Mouse (Mus musculus) splenic B cell, adult 2 months (primary cell): ENCODE measurements around the gene Acot7.

Experiments used
- DNase-seq: peaks from one replicate; pipeline ENCODE4 v3.0.0-alpha.2; 2011; ENCODE audit warnings: low read depth, low spot score
- H3K27me3 ChIP-seq: 2 replicates; pipeline ENCODE4 v1.6.1; 2012; ENCODE audit warnings: mild to moderate bottlenecking, low read length, moderate library complexity, mixed read lengths; ENCODE audit not compliant: control insufficient read depth, poor library complexity, insufficient read depth, severe bottlenecking
- H3K36me3 ChIP-seq: 2 replicates; pipeline ENCODE4 v1.6.1; 2012; ENCODE audit warnings: mild to moderate bottlenecking, low read length, moderate library complexity, mixed read lengths; ENCODE audit not compliant: control insufficient read depth, poor library complexity, insufficient read depth, severe bottlenecking

Gene Acot7

DNA sequence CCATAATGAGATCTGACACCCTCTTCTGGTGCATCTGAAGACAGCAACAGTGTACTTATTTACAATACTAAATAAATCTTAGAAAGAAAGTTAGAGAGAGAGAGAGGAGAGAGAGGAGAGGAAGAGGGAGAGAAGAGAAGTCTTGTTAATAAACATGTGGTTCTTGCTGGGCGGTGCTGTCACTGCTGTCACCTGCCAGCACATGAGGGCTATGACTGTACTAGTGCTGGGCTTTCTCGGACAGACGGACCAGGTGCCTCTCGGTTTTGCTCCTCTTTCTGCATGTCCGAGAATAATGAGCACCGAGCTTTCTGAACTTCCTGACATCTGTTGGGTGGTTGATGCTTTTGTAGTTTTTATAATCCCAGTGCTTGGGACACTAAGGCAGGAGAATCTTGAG, 72.7 kb downstream of the Acot7 start:
- no peak for DNase-seq
- Histone ChIP-seq H3K27me3 (no peaks in the 10 kb centered on the region), H3K36me3 (no peaks in the 10 kb centered on the region)

DNA sequence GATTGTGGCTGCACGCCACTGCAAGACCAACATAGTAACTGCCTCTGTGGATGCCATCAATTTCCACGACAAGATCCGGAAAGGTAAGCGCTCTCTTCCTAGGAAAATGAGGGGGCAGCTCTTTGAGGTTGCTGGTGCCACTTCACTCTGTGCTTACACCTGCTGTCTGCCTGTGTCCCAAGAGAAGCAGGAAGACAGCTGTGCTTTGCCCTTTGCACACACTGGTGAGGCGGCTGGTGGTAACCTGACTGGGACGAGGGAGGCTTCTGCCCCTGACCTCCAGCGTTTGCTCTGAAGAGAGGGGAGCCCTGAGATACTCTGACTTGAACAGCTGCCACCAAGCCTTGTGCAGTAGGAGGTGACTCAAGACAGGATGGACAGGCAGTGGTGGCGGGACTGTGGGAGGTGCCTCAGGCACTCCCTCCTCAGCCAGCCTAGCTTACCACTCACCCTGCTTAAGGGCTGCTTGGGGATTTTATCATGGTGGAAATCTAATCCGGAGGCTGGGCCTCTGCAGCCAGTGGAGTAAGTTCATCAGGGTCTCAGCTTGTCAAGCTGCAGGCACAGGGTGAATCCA, 75.3 kb downstream of the Acot7 start:
- Histone ChIP-seq H3K27me3 (no peaks in the 10 kb centered on the region), H3K36me3 (no peaks in the 10 kb centered on the region)
- DNase-seq = no peak

DNA sequence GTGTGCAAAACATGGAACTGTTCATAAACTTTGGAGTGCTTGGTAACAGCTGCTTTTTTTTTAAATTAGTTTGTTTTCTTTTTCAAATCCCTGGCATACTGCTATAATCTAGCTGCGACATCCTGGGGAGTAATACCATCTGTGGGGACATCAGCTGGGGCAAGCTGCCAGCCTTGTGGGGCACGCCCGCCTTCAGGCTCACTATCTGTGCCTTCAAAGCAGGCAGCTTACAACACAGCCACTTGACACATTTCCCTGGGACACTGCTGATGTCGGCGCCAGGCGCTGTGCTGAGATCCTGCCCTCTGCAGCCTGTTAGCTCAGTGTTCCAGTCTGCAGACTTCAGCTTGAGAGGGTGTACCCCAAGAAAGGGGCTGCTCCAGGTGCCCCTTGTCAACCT, 79.1 kb downstream of the Acot7 start:
- Histone ChIP-seq H3K27me3 (no peaks in the 10 kb centered on the region), H3K36me3 (no peaks in the 10 kb centered on the region)
- no peak for DNase-seq

DNA sequence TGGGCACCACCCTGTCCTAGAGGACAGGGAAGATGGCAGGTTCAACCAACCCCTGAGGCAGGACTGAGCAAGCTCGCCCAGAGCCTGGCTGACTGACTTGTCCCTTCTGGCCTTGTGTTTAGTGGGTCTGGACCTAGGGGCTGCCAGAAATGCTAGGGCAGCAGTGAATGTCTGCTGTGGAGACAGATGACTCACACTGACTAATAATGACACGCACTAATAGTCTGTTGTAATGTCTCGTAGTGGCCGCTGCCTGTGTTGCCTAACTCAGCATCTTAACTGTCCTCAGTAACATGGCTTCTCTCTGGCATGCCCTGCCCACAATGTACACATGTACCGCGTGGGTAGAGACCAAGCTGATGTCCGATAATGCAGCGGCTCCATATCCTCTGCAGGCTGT, 82.5 kb downstream of the Acot7 start:
- DNase-seq = no peak
- H3K27me3 ChIP-seq = no peaks in the 10 kb centered on the region
- H3K36me3 ChIP-seq = no peaks in the 10 kb centered on the region

DNA sequence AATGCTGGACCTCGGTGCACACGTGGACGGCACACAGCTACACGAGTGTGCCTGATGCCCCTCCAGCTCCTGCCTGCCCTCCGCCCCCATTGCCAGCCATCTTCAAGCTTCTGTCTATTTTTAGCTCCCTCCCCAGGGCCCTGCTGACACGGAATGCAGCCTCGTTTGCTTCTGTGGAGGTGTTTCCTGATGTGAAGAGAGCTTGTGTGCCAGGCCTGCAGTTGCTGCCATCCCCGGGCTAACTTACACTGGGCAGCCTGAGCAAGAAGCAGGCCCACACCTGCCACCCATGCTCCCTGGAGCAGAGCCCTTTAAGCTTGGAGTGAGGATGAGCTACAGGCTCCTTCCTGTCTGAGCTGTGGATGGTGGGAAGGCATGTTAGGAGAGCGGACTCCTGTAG, 84.3 kb downstream of the Acot7 start:
- no peaks in the 10 kb centered on the region for H3K27me3 ChIP-seq
- no peaks in the 10 kb centered on the region for H3K36me3 ChIP-seq
- no peak for DNase-seq

DNA sequence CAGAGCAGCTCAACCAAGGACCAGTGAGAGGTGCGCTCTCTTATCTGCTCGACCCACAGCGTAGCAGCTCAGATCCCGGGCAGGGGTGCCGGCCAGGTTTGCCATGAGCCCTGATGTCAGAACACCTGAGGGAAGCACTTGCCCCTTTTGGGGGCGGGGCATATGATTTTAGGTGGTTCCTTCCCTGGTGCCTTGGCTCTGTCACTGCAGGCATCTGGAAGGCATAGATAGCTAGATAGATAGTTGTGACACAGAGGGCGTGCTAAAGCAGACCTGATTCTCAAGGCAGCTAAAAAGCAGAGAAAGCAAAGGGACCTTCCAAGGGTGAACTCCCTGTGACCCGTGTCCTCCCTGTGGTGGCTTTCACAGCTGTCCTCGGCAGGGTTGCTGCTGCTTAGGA, 85.2 kb downstream of the Acot7 start:
- H3K27me3 ChIP-seq = no peaks in the 10 kb centered on the region
- DNase-seq = no peak
- no peaks in the 10 kb centered on the region for H3K36me3 ChIP-seq

DNA sequence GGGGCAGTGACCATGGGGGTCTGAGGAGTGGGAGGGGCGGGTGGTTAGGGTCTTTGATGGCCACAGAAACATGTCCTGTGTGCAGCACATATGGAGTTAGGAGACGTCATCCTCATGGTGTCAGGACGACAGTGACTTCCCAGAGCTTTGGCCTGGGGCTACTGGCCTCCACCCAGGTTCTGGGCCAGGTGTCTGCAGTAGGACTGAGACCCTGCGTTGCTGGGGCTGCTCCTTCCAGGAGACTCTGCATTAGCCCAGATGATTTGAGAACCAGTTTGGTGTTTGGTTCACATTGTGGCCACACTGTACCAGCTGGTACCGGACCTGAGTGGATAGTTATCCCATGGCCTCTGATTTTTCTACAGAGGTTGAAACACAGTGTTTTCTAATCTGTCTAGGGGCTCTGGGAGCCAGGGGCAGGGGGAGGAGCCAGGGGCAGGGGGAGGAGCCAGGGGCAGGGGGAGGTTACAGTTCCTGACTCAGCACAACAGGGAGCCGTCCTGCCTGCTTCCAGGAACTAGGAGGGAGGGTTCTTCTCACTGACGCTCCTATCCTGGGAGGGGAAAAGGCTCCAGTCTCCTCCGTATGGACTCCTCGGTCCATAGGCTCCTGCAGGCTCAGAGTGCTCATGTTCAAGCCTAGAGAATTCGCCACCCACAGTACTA, 85.7 kb downstream of the Acot7 start:
- no peaks in the 10 kb centered on the region for H3K27me3 ChIP-seq
- H3K36me3 ChIP-seq = no peaks in the 10 kb centered on the region
- no peak for DNase-seq

DNA sequence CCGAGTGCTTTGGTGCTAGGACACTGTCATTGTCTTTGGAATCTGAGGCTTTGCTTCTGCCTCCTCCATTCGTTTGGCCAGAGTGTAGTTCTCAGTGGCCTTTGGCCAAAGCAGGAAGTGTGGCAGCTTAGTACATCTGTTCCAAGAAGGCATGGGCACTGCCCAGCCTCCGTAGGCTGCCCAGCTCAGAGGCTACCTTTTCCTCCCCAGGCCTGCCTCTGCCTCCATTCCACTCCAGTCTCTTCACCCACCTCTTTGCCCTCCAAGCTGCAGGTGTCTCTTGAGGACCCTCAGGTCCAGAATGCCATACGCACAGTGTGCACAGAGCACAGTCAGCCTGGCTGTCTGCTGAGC, 86.2 kb downstream of the Acot7 start:
- no peak for DNase-seq
- H3K27me3 ChIP-seq = no peaks in the 10 kb centered on the region
- H3K36me3 ChIP-seq = no peaks in the 10 kb centered on the region

DNA sequence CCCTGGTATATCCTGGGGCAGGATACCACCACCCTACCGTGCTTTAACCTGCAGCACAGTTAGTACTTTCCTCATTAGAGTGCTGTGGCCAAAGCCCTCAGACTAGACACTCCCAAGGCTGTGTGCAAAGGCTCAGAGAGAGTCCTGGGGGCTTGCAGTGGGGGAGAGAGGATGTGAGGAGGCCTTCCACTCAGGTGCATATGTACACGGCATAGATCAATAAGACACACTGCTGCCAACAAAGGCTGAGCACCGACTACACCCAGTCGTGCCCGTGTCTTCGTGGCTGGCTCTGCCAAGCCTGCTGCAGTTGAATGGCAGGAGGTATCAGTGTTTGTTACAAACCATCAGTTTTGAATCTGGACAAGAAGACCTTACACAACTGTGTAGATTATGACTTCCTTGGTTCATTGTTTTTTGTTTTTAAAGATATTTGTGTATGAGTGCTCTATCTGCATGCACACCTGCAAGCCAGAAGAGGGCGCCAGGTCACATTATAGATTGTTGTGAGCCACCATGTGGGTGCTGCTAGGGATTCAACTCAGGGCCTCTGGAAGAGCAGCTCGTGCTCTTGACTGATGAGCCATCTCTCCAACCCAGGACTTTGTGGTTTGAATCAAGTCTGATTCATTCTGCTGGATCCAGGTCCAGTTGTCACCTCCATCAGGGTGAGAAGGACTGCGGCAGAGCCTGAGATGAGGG, 87.1 kb downstream of the Acot7 start:
- no peaks in the 10 kb centered on the region for H3K27me3 ChIP-seq
- no peaks in the 10 kb centered on the region for H3K36me3 ChIP-seq
- DNase-seq = no peak

DNA sequence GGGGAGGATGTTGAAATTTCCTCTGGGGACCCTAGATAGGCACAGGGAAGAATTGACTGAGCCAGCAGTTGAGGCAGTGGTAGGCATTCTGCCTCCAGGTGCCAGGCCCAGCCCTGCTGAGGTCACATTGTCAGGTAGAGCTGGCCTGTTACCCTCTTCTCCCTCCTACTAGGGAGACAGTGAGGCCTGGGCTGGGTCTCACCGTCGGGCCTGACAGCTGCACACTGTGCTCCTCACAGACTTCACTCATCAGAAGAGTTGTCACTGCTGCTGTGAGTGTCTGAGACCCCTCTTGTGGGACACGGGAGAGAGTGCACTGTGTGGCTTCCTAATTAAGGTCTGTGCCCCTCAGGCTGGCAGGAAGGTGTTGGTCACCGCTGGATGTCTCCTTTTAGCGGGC, 87.9 kb downstream of the Acot7 start:
- no peak for DNase-seq
- H3K27me3 ChIP-seq = no peaks in the 10 kb centered on the region

DNA sequence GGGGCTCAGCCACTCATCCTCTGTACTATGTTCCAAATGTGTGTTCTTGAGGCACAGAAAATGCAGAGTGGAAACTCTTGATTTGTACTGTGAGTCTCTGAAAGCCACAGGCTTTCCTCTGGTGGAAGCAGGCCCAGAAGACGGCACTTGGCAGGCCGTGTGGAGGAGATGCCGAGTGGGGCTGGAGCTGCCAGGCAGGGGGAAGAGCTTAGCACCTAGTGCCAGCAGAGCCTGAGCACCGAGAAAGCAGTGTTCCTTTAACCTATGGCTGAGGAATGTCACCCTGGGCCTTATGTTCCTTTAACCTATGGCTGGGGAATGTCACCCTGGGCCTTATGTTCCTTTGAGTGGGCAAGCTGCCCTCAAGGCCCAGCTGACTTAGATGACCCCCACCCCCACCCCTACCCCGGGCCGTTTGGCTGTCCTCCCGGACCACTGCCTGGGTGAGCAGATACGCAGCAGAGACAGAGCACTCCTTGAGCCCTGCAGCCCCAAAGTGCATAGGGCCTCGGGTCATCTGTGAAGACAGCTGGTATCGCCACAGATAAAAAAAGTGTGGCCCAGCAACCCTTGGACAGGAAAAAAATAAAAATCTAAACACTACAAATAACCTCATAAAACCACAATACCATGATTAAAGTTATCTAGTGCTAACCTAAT, 88.4 kb downstream of the Acot7 start:
- Histone ChIP-seq H3K36me3 (no peaks in the 10 kb centered on the region), H3K27me3 (no peaks in the 10 kb centered on the region)
- DNase-seq = no peak

More for the DNA sequence above, 87.9 kb downstream of the Acot7 start:
- H3K36me3 ChIP-seq = no peaks in the 10 kb centered on the region

DNA sequence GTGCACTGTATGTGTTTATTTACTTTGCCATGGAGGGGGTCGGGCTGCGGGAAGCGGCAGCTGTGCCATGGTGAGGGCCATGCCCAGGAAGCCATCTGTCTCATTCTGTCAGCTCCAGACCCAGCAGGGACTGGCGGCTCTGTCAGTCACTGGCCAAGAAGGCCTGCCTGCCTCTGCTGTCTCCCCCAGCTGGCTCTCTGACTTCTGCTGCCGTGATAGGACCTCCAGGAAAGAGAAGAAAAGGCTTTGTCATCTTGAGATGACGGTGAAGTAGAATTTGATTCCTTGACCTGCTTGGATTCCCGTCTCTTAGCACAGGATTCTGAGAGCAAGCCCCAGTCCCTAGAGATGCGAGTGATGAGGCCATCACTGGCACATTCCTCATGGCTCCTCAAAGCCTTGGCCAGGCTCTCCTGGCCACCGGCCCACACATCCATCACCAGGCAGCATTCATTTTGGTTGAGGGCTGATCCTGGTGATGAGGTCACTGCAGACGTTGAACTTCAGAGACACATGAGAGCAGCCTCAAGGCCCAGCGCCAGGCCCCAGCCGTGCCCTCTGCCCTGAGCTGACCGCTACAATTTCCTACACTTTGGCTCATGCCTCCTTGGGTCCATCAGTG, 89.9 kb downstream of the Acot7 start:
- no peaks in the 10 kb centered on the region for H3K27me3 ChIP-seq
- no peak for DNase-seq
- H3K36me3 ChIP-seq = no peaks in the 10 kb centered on the region

DNA sequence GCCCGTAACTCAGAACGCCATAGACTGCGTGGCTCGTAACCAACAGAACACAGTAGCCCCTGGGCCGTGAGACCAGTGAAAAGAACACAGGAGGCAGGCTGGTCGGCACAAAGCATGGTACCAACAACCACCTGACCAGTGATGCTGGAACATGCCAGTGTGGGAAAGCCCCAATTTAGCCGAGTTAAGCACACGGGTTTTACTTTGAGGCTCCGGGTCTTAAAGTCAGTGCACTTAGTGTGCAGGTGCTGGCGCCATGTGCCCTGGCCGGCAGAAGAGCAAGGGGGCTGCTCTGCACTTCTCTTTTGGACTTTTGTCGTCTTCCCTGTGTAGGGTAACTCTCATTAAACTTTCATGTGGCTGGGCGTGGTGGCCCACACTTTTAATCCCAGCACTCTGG, 92.0 kb downstream of the Acot7 start:
- Histone ChIP-seq H3K36me3 (no peaks in the 10 kb centered on the region), H3K27me3 (no peaks in the 10 kb centered on the region)
- no peak for DNase-seq

DNA sequence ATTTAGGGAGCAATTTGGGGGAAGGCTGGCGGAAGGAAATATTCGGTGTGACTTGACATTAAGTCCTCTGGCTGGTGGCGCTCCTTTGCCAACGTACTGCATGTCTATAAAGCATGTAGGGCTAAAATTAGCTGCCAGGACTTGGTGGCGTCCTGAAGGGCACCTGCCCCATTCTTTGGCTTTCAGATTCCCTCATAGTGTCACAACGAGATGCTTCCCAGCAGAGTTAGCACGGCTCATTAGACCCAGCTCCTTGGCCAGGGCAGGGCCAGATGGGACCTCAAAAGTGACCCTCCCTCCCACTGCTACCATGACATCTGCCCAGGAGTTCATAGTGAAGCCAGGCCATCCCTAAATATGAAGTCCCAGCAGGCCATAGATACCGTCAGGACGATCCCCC, 92.7 kb downstream of the Acot7 start:
- Histone ChIP-seq H3K36me3 (no peaks in the 10 kb centered on the region), H3K27me3 (no peaks in the 10 kb centered on the region)
- DNase-seq = no peak

DNA sequence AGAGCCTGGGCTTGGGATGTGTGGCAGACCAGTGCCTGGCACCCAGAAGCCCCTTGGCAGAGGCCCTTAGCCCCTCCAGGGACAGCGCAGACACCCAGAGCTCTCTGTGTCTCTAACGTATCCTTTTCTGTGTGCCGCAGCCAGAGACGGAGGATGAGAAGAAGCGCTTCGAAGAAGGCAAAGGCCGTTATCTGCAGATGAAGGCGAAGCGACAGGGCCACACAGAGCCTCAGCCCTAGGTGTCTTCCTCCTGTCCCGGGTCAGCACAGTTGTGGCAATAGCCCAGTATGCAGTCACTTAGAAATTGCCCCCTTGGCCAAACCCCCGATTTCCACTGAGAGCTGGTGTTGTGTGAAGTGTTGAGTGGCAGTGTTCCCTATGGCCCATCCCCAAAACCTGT, 93.4 kb downstream of the Acot7 start:
- Histone ChIP-seq H3K36me3 (no peaks in the 10 kb centered on the region), H3K27me3 (no peaks in the 10 kb centered on the region)
- DNase-seq = no peak
